Mouse (Mus musculus) right cerebral cortex, postnatal 36 days (tissue): Measurements from ENCODE around the gene Rad51c.
"Not testable (repeated sequence)": the region's sequence is repeated elsewhere in the genome, so short reads cannot be mapped to it uniquely, and the experiment has no call there.

Experiments
- DNase-seq, 2 experiments: peaks; one replicate each; pipeline ENCODE4 v3.0.0; 2022; ENCODE audit warnings: low spot score in 2 of 2, mixed read lengths in 1 of 2

Rad51c gene

DNA sequence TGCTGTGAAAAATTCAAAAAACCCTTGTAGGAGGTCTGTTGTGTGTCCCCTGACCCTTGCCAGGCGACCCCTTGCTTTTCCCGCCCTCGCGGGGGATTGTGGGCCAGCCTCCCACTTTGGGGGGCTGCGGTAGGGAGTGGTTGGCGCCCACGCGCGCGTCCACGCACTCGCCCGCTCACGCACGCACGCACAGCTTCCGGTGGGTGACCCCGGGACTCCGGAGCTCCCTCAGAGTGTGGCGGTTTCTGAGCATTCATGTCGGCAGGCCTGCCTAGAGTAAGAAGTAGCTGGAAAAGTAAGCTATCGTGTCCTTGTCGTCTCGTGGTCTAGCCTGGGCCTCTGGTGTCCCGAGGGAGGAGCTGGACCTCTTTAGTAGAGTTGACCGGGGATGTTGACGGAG lies at the start of gene Rad51c, which contains the start of gene Tex14:
TSS of gene Rad51c (minus strand) at position 79 of the 400 bp plus-strand sequence.
TSS of gene Tex14 (plus strand) at position 190 of the 400 bp plus-strand sequence.
- peak in 1 of 2 experiments; percentile 6 for DNase-seq

DNA sequence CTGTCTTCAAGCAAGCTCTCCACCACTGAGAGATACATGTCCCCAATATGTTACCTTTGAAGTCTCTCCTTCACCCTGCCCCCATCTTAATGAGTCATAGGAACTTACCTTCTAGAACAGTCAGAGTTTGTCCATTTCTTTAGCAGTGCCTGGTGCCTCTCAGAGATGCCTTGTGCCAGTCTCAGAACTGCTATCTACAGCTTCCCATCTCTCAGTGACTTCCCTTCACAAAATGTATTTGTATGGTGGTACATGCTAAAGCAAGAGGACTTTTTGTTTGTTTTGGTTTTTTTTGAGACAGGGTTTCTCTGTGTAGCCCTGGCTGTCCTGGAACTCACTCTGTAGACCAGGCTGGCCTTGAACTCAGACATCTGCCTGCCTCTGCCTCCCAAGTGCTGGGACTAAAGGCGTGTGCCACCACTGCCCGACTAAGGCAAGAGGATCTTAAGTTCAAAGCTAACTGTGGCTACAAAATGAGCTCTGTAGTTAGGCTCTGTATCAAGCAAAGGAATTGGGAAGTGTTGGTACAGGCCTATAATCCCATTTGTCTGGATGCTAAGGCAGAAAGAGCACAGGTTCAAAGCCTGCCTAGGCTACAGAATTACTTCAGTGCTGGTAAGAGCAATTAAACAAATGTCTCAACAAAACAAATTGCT lies 49.4 kb upstream of the Rad51c start:
- no peak for DNase-seq

GRCm38 (mm10) chr11:87453216-87454034 lies 48.7 kb upstream of the Rad51c start:
- DNase-seq = no peak

DNA sequence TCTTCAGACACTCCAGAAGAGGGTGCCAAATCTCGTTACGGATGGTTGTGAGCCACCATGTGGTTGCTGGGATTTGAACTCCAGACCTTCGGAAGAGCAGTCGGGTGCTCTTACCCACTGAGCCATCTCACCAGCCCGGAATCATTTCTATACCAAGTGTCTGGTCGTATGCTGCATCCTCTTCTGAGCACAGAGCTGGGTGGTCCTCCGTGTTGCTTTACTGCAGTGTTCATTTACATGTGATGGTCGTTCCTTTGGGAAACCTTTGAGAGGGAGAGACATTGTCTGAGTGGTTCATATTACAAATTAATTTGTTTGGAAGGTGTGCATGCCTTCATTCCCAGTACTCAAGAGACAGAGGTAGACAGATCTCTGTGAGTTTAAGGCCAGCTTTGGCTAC lies 48.0 kb upstream of the Rad51c start:
- not testable (repeated sequence) for DNase-seq

GRCm38 (mm10) chr11:87449847-87450246 lies 45.1 kb upstream of the Rad51c start:
- not testable (repeated sequence) for DNase-seq

GRCm38 (mm10) chr11:87449200-87449547 lies 44.4 kb upstream of the Rad51c start:
- DNase-seq = no peak

DNA sequence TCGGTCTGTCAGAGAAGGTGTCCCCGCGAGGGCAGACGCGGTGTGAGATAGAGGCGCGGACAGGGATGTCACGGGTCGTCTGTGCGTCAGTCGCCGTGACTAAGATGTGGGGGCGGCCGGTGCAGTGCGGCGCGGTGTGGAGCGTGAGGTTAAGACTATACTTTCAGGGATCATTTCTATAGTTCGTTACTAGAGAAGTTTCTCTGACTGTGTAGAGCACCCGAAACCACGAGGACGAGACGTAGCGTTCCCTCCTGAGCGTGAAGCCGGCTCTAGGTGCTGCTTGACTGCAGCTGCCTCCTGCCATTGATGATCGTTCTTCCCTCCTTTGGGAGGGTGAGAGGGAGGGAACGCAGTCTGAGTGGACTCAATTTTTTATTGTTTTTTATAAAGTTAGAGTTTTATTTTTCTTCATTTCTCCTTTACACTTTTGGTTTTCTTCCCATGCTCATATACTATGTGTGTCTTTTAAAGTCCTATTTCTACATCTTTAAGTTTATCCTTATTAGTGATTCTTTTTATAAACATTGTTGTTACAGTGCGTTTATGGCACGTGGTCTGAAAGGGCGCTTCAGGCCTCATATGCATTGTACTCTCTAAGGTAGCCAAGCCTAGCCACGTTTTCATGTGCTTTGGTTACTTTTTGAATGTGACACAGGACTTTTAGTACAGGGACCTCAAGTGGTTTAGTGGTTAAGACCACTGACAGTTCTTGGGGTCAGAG lies 43.9 kb upstream of the Rad51c start:
- peak; percentile 40 to 49 for DNase-seq

DNA sequence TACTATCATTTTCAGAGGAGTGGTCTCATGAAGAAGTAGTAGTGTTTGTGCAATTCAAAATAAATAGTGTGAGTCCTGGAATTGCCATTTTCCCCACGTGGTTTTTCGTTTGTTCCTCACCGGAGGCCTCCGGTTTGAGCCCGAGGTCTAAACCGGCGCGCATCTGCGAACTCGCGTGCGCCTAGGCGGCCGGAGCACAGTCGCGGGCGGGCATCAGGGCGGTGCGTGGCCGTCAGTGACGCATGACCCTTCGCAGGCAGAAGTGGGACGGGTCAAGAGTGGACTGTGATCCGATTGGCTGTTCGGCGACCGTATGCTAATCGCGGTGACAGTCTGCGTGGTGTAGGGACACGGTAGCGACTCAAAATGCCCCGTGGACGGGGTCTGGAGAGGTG lies 43.3 kb upstream of the Rad51c start:
- DNase-seq = peak; percentile 90 to 92

DNA sequence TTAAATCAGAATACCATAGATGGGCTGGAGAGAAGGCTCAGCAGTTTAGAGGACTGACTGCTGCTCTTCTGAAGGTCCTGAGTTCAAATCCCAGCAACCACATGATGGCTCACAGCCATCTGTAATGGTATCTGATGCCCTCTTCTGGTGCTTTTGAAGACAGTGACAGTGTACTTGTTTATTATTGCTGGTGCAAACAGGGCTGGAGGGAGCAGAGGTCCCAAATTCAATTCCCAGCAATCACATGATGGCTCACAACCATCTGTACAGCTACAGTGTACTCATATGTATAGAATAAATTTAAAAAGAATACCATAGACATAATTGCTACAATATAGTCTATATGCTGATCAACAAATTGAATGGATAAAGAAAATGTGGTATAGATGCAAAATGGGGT lies 42.7 kb upstream of the Rad51c start:
- no peak for DNase-seq

DNA sequence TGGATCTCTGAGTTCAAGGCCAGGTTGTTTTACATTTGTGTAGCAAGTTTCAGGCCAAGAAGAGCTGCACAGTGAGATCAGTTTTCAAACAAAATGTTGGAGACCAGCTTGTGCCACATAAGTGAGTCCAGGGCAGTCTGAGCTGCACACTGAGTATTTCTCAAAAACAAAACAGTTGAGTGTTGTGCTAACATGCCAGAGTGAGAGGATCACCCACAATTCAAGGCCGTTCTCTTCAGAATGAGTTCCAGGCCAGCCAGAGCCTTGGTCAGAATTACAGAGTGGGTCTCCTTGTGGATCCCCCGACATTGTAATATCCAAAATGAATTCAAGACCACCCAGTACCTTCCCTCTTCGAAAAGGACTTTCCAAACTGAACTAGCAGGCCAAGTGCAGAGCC lies 41.4 kb upstream of the Rad51c start:
- DNase-seq = no peak

DNA sequence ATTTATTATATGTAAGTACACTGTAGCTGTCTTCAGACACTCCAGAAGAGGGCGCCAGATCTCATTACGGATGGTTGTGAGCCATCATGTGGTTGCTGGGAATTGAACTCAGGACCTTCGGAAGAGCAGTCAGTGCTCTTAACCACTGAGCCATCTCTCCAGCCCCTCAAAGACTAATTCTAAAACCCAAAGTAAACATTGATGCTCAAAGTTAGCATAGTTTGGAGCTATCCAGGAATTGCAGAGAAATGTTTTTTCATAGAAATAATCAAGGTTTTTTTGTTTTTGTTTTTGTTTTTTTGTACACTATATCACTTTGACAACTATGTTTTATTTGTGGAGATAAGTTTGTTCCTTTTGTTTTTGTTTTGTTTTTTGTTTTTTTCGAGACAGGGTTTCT lies 40.8 kb upstream of the Rad51c start:
- not testable (repeated sequence) for DNase-seq

- DNase-seq = no peak
These were observed 40.1 kb upstream of the Rad51c start for GRCm38 (mm10) chr11:87444735-87445428.

DNA sequence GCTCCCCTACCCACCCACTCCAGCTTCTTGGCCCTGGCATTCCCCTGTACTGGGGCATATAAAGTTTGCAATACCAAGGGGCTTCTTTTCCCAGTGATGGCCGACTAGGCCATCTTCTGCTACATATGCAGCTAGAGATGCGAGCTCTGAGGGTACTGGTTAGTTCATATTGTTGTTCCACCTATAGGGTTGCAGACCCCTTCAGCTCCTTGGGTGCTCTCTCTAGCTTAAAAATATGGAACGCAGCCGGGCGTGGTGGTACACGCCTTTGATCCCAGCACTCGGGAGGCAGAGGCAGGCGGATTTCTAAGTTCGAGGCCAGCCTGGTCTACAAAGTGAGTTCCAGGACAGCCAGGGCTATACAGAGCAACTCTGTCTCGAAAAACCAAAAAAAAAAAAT lies 39.3 kb upstream of the Rad51c start:
- not testable (repeated sequence) for DNase-seq

- peak; percentile 28 to 53 for DNase-seq
These were observed 38.7 kb upstream of the Rad51c start for GRCm38 (mm10) chr11:87443373-87443883.

- peak; percentile 69 to 80 for DNase-seq
These were observed 38.1 kb upstream of the Rad51c start for GRCm38 (mm10) chr11:87442643-87443372.

GRCm38 (mm10) chr11:87439796-87440420 lies 35.2 kb upstream of the Rad51c start:
- no peak for DNase-seq

GRCm38 (mm10) chr11:87436326-87437232 lies 31.8 kb upstream of the Rad51c start:
- DNase-seq = no peak

- DNase-seq = not testable (repeated sequence)
These were observed 30.4 kb upstream of the Rad51c start for GRCm38 (mm10) chr11:87435107-87435506.

- no peak for DNase-seq
These were observed 28.3 kb upstream of the Rad51c start for GRCm38 (mm10) chr11:87432933-87433669.
